Mouse (Mus musculus) kidney, adult 2 months (tissue): Measurements from ENCODE around the gene Ksr2.

ENCODE experiments used
- CTCF ChIP-seq: fragments of 200-500 bp; conservative IDR thresholded peaks from 2 replicates; pipeline ENCODE4 v1.5.1; 2011; ENCODE audit warnings: low read depth, mild to moderate bottlenecking, control low read depth, low read length, moderate library complexity, mixed read lengths; ENCODE audit not compliant: insufficient read depth, insufficient read length
- POLR2A ChIP-seq: fragments of 200-500 bp; IDR thresholded peaks from one replicate; pipeline ENCODE4 v1.6.1; 2011; ENCODE audit warnings: low read depth, low read length, control low read depth

DNA sequence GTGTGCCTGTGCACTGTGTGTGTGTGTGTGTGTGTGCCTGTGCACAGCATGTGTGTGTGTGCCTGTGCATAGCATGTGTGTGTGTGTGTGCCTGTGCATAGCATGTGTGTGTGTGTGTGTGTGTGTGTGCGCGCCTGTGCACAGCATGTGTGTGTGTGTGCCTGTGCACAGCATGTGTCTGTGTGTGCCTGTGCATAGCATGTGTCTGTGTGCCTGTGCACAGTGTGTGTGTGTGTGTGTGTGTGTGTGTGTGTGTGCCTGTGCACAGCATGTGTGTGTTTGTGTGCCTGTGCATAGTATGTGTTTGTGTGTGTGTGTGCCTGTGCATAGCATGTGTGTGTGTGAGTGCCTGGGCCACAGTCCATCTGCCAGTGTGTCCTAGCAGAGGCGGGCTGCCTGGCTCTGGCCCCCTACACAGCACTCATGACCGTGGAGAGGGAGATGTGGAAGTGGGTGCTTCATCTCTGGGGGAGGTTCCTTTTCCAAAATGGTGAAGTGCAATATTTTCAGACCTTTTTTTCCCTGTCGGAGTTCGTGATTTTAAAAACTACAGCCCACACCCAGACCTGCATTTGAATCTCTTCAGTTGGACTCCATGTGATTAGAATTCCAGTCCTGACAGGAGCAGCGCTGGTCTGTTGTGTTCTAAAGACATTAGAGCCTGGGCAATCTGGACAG is 39.3 kb upstream of the Ksr2 start:
- TF ChIP-seq POLR2A (no peak), CTCF (no peak)
